Mouse (Mus musculus) liver, embryonic 16.5 days (tissue): ENCODE measurements around the gene Ksr2. TPM values are rescaled to one million over a fixed set of nuclear protein-coding genes. Genes with fewer than 3 reads are reported as not detected.

ENCODE experiments used
- ATAC-seq: fragments of 200-750 bp; cut with Nextera tagmentation; 2 replicates; pipeline ENCODE4 v1.8.0; 2017; ENCODE audit warnings: low read depth, mild to moderate bottlenecking, moderate number of reproducible peaks, moderate library complexity
- H3K27ac ChIP-seq: fragments of 300-500 bp; sonication (generic); 2 replicates; pipeline ENCODE4 v1.5.1; 2014; ENCODE audit warnings: mild to moderate bottlenecking, low read length
- H3K27me3 ChIP-seq: fragments of 300-500 bp; sonication (generic); 2 replicates; pipeline ENCODE4 v1.6.1; 2014; ENCODE audit warnings: low read depth, low read length, mixed read lengths; ENCODE audit not compliant: control insufficient read depth, insufficient read depth
- H3K36me3 ChIP-seq: fragments of 300-500 bp; sonication (generic); 2 replicates; pipeline ENCODE4 v1.6.1; 2014; ENCODE audit warnings: mild to moderate bottlenecking; ENCODE audit not compliant: control insufficient read depth, insufficient read depth
- H3K4me1 ChIP-seq: fragments of 300-500 bp; sonication (generic); 2 replicates; pipeline ENCODE4 v1.6.1; 2014; ENCODE audit warnings: low read depth, low read length, mixed read lengths; ENCODE audit not compliant: control insufficient read depth
- H3K4me2 ChIP-seq: fragments of 300-500 bp; sonication (generic); 2 replicates; pipeline ENCODE4 v1.6.1; 2014; ENCODE audit warnings: low read depth, low read length, mixed read lengths
- H3K4me3 ChIP-seq: fragments of 300-500 bp; sonication (generic); 2 replicates; pipeline ENCODE4 v1.5.1; 2014; ENCODE audit warnings: low read depth, mild to moderate bottlenecking, low read length
- H3K9ac ChIP-seq: fragments of 300-500 bp; sonication (generic); 2 replicates; pipeline ENCODE4 v1.6.1; 2014; ENCODE audit warnings: low read depth, low read length
- H3K9me3 ChIP-seq: fragments of 300-500 bp; sonication (generic); replicated peaks from 2 replicates; pipeline ENCODE4 v1.6.1; 2016; ENCODE audit warnings: low read length; ENCODE audit not compliant: control insufficient read depth
- WGBS: fragments of 180-500 bp; shearing (Covaris S2); extraction: QIAGEN DNeasy Blood & Tissue Kit; methylation state at CpG from one replicate; pipeline ENCODE4 v1.1.7; 2014; ENCODE audit not compliant: insufficient replicate concordance; 5-methylcytosine and 5-hydroxymethylcytosine counted together
- polyA plus RNA-seq: library from polyadenylated mRNA; unstranded; fragments of >200 nt; fragmentation: Nextera tagmentation; extraction: Ambion mirVana; gene quantifications from 2 replicates; pipeline ENCODE4 v1.2.1, GENCODE M21; 2015

Gene Ksr2
- polyA plus RNA-seq, 1 experiment from 2014 or later: 0.06 TPM

- no peaks in the 10 kb centered on the region for H3K36me3 ChIP-seq
- H3K4me2 ChIP-seq: no peak overlapping the region
- no peak overlapping the region for H3K4me3 ChIP-seq
- ATAC-seq: no peak
- WGBS: 47% methylated on average over 7 of the region's 7 CpGs
- H3K27me3 ChIP-seq: no peaks in the 10 kb centered on the region
- no peak overlapping the region for H3K27ac ChIP-seq
- H3K4me1 ChIP-seq: no peaks in the 10 kb centered on the region
- no peaks in the 10 kb centered on the region for H3K9me3 ChIP-seq
- H3K9ac ChIP-seq: no peak overlapping the region
Observed at GRCm38 (mm10) chr5:117574894-117575293, 161.1 kb downstream of the Ksr2 start.

GRCm38 (mm10) chr5:117577598-117577997 is 163.8 kb downstream of the Ksr2 start:
- Histone ChIP-seq H3K27ac (no peak overlapping the region), H3K9me3 (no peaks in the 10 kb centered on the region), H3K4me2 (no peak overlapping the region), H3K36me3 (no peaks in the 10 kb centered on the region), H3K4me1 (no peaks in the 10 kb centered on the region), H3K27me3 (no peaks in the 10 kb centered on the region), H3K4me3 (no peak overlapping the region), H3K9ac (no peak overlapping the region)
- ATAC-seq: no peak
- 53% methylated on average over 5 of the region's 5 CpGs for WGBS

GRCm38 (mm10) chr5:117581711-117582110 is 167.9 kb downstream of the Ksr2 start:
- Histone ChIP-seq H3K9me3 (no peaks in the 10 kb centered on the region), H3K36me3 (no peaks in the 10 kb centered on the region), H3K4me2 (no peak overlapping the region), H3K9ac (no peak overlapping the region), H3K27ac (no peak overlapping the region), H3K4me3 (no peak overlapping the region), H3K4me1 (no peaks in the 10 kb centered on the region), H3K27me3 (no peaks in the 10 kb centered on the region)
- 59% methylated on average over 3 of the region's 3 CpGs for WGBS
- ATAC-seq: no peak

GRCm38 (mm10) chr5:117584428-117584827 is 170.6 kb downstream of the Ksr2 start:
- no peaks in the 10 kb centered on the region for H3K36me3 ChIP-seq

GRCm38 (mm10) chr5:117589266-117589665 is 175.5 kb downstream of the Ksr2 start:
- no peak overlapping the region for H3K4me3 ChIP-seq
- H3K27me3 ChIP-seq: no peaks in the 10 kb centered on the region
- 25% methylated on average over 6 of the region's 6 CpGs for WGBS
- no peaks in the 10 kb centered on the region for H3K4me1 ChIP-seq
- no peaks in the 10 kb centered on the region for H3K36me3 ChIP-seq
- no peak overlapping the region for H3K27ac ChIP-seq
- H3K9ac ChIP-seq: no peak overlapping the region
- no peak for ATAC-seq
- no peaks in the 10 kb centered on the region for H3K9me3 ChIP-seq
- no peak overlapping the region for H3K4me2 ChIP-seq

More at GRCm38 (mm10) chr5:117584428-117584827, 170.6 kb downstream of the Ksr2 start:
- no peaks in the 10 kb centered on the region for H3K4me1 ChIP-seq
- H3K27me3 ChIP-seq: no peaks in the 10 kb centered on the region
- no peak overlapping the region for H3K9ac ChIP-seq
- WGBS: 31% methylated on average over 1 of the region's 1 CpGs
- H3K4me3 ChIP-seq: no peak overlapping the region
- no peak overlapping the region for H3K4me2 ChIP-seq
- no peak overlapping the region for H3K27ac ChIP-seq
- no peak for ATAC-seq
- H3K9me3 ChIP-seq: no peaks in the 10 kb centered on the region

GRCm38 (mm10) chr5:117593273-117593672 is 179.5 kb downstream of the Ksr2 start:
- 50% methylated on average over 19 of the region's 19 CpGs for WGBS
- ATAC-seq: no peak
- H3K27me3 ChIP-seq: no peaks in the 10 kb centered on the region
- H3K27ac ChIP-seq: no peak overlapping the region
- no peaks in the 10 kb centered on the region for H3K36me3 ChIP-seq
- no peak overlapping the region for H3K4me2 ChIP-seq
- H3K4me1 ChIP-seq: no peaks in the 10 kb centered on the region
- H3K4me3 ChIP-seq: no peak overlapping the region
- no peak overlapping the region for H3K9ac ChIP-seq
- H3K9me3 ChIP-seq: no peaks in the 10 kb centered on the region

GRCm38 (mm10) chr5:117596803-117597202 is 183.0 kb downstream of the Ksr2 start:
- Histone ChIP-seq H3K9me3 (no peaks in the 10 kb centered on the region), H3K27ac (no peak overlapping the region)

GRCm38 (mm10) chr5:117602026-117602425 is 188.2 kb downstream of the Ksr2 start:
- Histone ChIP-seq H3K9ac (no peak overlapping the region), H3K4me3 (no peak overlapping the region), H3K9me3 (no peaks in the 10 kb centered on the region), H3K4me2 (no peak overlapping the region), H3K27ac (no peak overlapping the region), H3K4me1 (no peaks in the 10 kb centered on the region), H3K27me3 (no peaks in the 10 kb centered on the region), H3K36me3 (no peaks in the 10 kb centered on the region)
- no peak for ATAC-seq
- 64% methylated on average over 9 of the region's 9 CpGs for WGBS

More at GRCm38 (mm10) chr5:117596803-117597202, 183.0 kb downstream of the Ksr2 start:
- Histone ChIP-seq H3K9ac (no peak overlapping the region), H3K27me3 (no peaks in the 10 kb centered on the region), H3K4me1 (no peaks in the 10 kb centered on the region), H3K4me3 (no peak overlapping the region), H3K36me3 (no peaks in the 10 kb centered on the region), H3K4me2 (no peak overlapping the region)
- WGBS: 55% methylated on average over 3 of the region's 3 CpGs
- ATAC-seq: no peak

GRCm38 (mm10) chr5:117607761-117608309 is 194.0 kb downstream of the Ksr2 start:
- ATAC-seq: no peak
- WGBS: 60% methylated on average over 15 of the region's 15 CpGs

More at GRCm38 (mm10) chr5:117607761-117608309, 194.0 kb downstream of the Ksr2 start:
- Histone ChIP-seq H3K27ac (no peak overlapping the region), H3K4me2 (no peak overlapping the region), H3K4me1 (no peaks in the 10 kb centered on the region), H3K36me3 (no peaks in the 10 kb centered on the region), H3K9me3 (no peaks in the 10 kb centered on the region), H3K4me3 (no peak overlapping the region), H3K9ac (no peak overlapping the region), H3K27me3 (no peaks in the 10 kb centered on the region)
